Mouse (Mus musculus) neural tube, embryonic 13.5 days (tissue): ENCODE results near the gene Fancc. TPM values are rescaled to one million over a fixed set of nuclear protein-coding genes. Genes with fewer than 3 reads are reported as not detected.
A peak's percentile ranks its signal among the peaks of the same experiment; 100 is the strongest.

ENCODE experiments used
- ATAC-seq: fragments of 200-750 bp; cut with Nextera tagmentation; 2 replicates; pipeline ENCODE4 v1.8.0; 2017; ENCODE audit warnings: low read depth, mild to moderate bottlenecking, moderate TSS enrichment, moderate library complexity
- H3K27ac ChIP-seq: fragments of 300-500 bp; sonication (generic); replicated peaks from 2 replicates; pipeline ENCODE4 v1.5.1; 2015; ENCODE audit warnings: moderate library complexity, mild to moderate bottlenecking, inconsistent platforms
- H3K27me3 ChIP-seq: fragments of 300-500 bp; sonication (generic); 2 replicates; pipeline ENCODE4 v1.6.1; 2015; ENCODE audit warnings: mild to moderate bottlenecking, inconsistent platforms
- H3K36me3 ChIP-seq: fragments of 300-500 bp; sonication (generic); 2 replicates; pipeline ENCODE4 v1.6.1; 2015; ENCODE audit warnings: mild to moderate bottlenecking, inconsistent platforms
- H3K4me1 ChIP-seq: fragments of 300-500 bp; sonication (generic); replicated peaks from 2 replicates; pipeline ENCODE4 v1.6.1; 2015; ENCODE audit warnings: inconsistent platforms
- H3K4me2 ChIP-seq: fragments of 300-500 bp; sonication (generic); 2 replicates; pipeline ENCODE4 v1.6.1; 2015; ENCODE audit warnings: inconsistent platforms, mild to moderate bottlenecking, moderate library complexity
- H3K4me3 ChIP-seq: fragments of 300-500 bp; sonication (generic); 2 replicates; pipeline ENCODE4 v1.5.1; 2015; ENCODE audit warnings: mild to moderate bottlenecking, inconsistent platforms
- H3K9ac ChIP-seq: fragments of 300-500 bp; sonication (generic); 2 replicates; pipeline ENCODE4 v1.6.1; 2015; ENCODE audit warnings: moderate library complexity, mild to moderate bottlenecking, inconsistent platforms
- H3K9me3 ChIP-seq: fragments of 300-500 bp; sonication (generic); 2 replicates; pipeline ENCODE4 v1.6.1; 2016; ENCODE audit warnings: inconsistent platforms
- WGBS: fragments of 180-500 bp; shearing (Covaris S2); methylation state at CpG from one replicate; pipeline ENCODE4 v1.1.7; 2015; 5-methylcytosine and 5-hydroxymethylcytosine counted together
- polyA plus RNA-seq: library from polyadenylated mRNA; unstranded; fragments of >200 nt; fragmentation: Nextera tagmentation; extraction: Ambion mirVana; gene quantifications from 2 replicates; pipeline ENCODE4 v1.2.1, GENCODE M21; 2015

The Fancc gene
- polyA plus RNA-seq, 1 experiment from 2014 or later: 15.3 TPM

GRCm38 (mm10) chr13:63252295-63253010, 244.6 kb downstream of the Fancc start:
- H3K27me3 ChIP-seq: no peaks in the 10 kb centered on the region
- no peak overlapping the region for H3K4me2 ChIP-seq
- no peak overlapping the region for H3K9ac ChIP-seq
- H3K4me3 ChIP-seq: no peak overlapping the region
- ATAC-seq: no peak
- H3K27ac ChIP-seq: 0 out of 2 replicates have a peak overlapping the region, but pooled peaks have one; percentile 23
- WGBS: 88% methylated on average over 2 of the region's 2 CpGs
- H3K4me1 ChIP-seq: peaks cover 36% of the 10 kb centered on the region
- H3K36me3 ChIP-seq: peaks cover 6% of the 10 kb centered on the region
- no peaks in the 10 kb centered on the region for H3K9me3 ChIP-seq

DNA sequence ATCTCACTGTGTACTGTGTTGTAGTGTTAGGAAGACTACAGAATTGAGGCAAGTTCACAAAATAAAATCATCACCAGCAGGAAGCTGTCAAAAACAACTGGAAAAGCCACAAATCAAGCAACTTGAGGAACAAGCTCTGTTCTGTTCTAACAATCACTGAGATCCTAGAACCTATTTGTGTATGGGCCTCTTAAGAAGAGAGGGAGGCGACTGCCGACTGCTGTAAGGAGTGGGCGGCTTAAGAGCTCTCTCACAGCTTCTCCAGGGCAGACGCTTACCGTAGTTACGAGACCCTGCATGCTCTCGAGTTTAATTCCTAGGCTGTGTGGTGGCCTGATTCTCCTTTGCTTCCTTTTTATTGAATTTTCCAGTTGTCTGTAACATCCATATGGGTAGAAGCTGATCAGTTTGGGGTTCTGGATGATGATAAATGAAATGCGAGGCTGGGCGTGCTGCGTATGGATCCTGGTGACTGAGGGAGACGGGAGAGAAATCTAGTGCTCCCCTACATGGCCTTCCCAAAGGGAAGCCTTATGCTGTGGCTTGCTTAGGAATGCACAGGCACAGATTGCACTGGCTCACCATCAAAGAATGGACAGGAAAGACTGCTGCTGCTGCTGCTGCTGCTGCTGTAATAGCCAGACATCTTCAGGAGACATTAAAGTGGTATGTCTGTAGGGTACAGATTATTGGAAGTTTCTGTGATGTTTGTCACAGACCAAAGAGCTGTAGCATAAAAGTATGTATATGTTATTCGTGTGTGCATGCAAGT, 245.8 kb downstream of the Fancc start:
- peak overlapping the region; percentile 67 for H3K27ac ChIP-seq
- peak overlapping the region; percentile 31; the same call in 1 of the 2 replicates for H3K9ac ChIP-seq
- no peaks in the 10 kb centered on the region for H3K27me3 ChIP-seq
- H3K4me3 ChIP-seq: no peak overlapping the region
- no peaks in the 10 kb centered on the region for H3K36me3 ChIP-seq
- H3K4me2 ChIP-seq: peak overlapping the region; percentile 27; the same call in 1 of the 2 replicates
- peaks cover 41% of the 10 kb centered on the region for H3K4me1 ChIP-seq
- ATAC-seq: no peak
- H3K9me3 ChIP-seq: no peaks in the 10 kb centered on the region
- 64% methylated on average over 12 of the region's 12 CpGs for WGBS

GRCm38 (mm10) chr13:63250441-63250980, 246.6 kb downstream of the Fancc start:
- 92% methylated on average over 8 of the region's 8 CpGs for WGBS
- H3K27me3 ChIP-seq: no peaks in the 10 kb centered on the region
- 0 out of 2 replicates have a peak overlapping the region, but pooled peaks have one; percentile 31 for H3K9ac ChIP-seq
- H3K4me3 ChIP-seq: no peak overlapping the region
- peaks cover 41% of the 10 kb centered on the region for H3K4me1 ChIP-seq
- no peak for ATAC-seq
- H3K36me3 ChIP-seq: no peaks in the 10 kb centered on the region
- no peaks in the 10 kb centered on the region for H3K9me3 ChIP-seq
- 0 out of 2 replicates have a peak overlapping the region, but pooled peaks have one; percentile 27 for H3K4me2 ChIP-seq
- peak overlapping the region; percentile 67; the same call in 1 of the 2 replicates for H3K27ac ChIP-seq

DNA sequence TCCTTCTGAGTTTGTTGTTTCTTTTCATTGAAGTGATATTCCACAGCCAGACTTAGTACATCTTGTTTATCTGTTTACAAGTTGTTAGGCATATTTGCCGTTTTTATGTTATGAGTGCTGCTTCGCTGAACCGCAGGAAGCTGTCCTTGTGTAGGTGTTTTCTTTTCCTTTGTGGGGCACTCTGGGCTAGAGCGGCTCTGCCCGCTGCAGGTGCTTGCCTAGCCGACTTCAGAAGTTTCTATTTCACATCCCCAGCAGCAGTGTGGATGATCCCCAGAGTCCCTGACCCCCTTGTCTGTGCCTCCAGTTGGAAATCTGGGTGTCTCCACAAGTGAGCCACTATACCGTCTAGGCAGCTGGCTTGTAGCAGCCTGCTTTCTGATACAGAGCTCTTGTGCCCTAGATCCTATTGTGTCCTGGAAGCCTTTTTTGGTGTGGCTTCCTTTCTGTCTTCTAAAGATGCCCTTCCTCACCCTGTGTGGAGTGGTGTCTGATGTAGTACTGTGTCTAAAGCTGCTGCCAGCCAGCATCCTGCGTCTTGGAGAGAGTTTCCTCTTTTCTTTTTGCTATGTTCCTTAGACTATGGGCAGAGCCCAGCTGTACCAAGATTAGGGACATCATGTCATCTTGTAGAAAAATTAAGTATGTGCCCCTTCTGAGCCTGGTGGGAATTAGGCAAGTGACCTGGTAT, 247.2 kb downstream of the Fancc start:
- no peaks in the 10 kb centered on the region for H3K27me3 ChIP-seq
- ATAC-seq: no peak
- no peak overlapping the region for H3K4me3 ChIP-seq
- H3K27ac ChIP-seq: no peak overlapping the region
- no peaks in the 10 kb centered on the region for H3K36me3 ChIP-seq
- WGBS: 83% methylated on average over 8 of the region's 8 CpGs
- 0 out of 2 replicates have a peak overlapping the region, but pooled peaks have one; percentile 26 for H3K9ac ChIP-seq
- H3K9me3 ChIP-seq: no peaks in the 10 kb centered on the region
- H3K4me1 ChIP-seq: peaks cover 44% of the 10 kb centered on the region
- H3K4me2 ChIP-seq: no peak overlapping the region

DNA sequence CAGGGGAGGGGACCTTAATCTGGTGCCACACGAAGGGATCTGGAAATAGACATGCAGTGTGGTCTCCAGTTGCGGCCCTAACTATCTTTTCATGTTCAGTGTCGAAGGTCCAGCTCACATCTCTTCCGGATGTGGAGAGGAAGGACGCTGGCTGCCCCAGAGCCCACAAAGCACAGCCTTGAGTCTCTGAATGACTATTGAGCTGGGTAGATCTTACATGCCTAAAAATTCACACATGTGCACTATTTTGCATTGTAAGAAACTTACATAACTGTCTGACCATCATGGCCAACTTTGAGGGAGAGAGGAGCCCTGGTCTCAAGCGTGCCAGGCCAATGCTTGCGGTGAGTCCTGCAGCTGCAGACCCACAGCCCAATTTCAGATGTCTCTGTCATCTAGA, 247.9 kb downstream of the Fancc start:
- no peaks in the 10 kb centered on the region for H3K9me3 ChIP-seq
- H3K27me3 ChIP-seq: no peaks in the 10 kb centered on the region
- no peak overlapping the region for H3K9ac ChIP-seq
- H3K4me3 ChIP-seq: no peak overlapping the region
- H3K27ac ChIP-seq: no peak overlapping the region
- H3K4me2 ChIP-seq: no peak overlapping the region
- 88% methylated on average over 7 of the region's 7 CpGs for WGBS
- no peaks in the 10 kb centered on the region for H3K36me3 ChIP-seq
- ATAC-seq: no peak
- H3K4me1 ChIP-seq: peaks cover 51% of the 10 kb centered on the region

GRCm38 (mm10) chr13:63248318-63248717, 248.8 kb downstream of the Fancc start:
- H3K36me3 ChIP-seq: no peaks in the 10 kb centered on the region
- no peak for ATAC-seq
- WGBS: 91% methylated on average over 10 of the region's 10 CpGs

DNA sequence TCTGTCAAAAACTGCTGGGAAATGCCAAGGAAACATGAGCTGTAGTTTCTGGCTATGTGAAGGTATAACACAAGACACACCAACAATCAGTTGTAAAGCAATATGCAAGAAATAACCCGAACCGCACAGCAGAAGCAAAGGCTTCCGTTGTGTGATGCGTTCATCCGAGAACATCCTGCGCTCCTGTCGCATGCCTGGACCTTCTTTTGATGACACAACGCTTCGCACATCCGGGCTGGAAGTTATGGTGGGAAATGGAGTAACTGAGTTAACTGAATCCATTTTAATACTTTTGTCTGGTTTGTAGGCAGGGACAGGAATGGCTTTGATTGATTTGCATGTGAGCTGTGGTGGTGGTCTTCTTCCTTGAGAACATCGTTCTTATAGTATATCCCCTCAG, 249.4 kb downstream of the Fancc start:
- Histone ChIP-seq H3K4me3 (no peak overlapping the region), H3K9me3 (no peaks in the 10 kb centered on the region), H3K4me2 (no peak overlapping the region), H3K9ac (no peak overlapping the region), H3K4me1 (peaks cover 58% of the 10 kb centered on the region), H3K36me3 (no peaks in the 10 kb centered on the region), H3K27ac (no peak overlapping the region), H3K27me3 (no peaks in the 10 kb centered on the region)
- no peak for ATAC-seq
- WGBS: 92% methylated on average over 11 of the region's 11 CpGs

More at GRCm38 (mm10) chr13:63248318-63248717, 248.8 kb downstream of the Fancc start:
- Histone ChIP-seq H3K4me2 (no peak overlapping the region), H3K4me1 (peaks cover 52% of the 10 kb centered on the region), H3K4me3 (no peak overlapping the region), H3K9ac (no peak overlapping the region), H3K9me3 (no peaks in the 10 kb centered on the region), H3K27ac (no peak overlapping the region), H3K27me3 (no peaks in the 10 kb centered on the region)

GRCm38 (mm10) chr13:63247041-63247440, 250.0 kb downstream of the Fancc start:
- H3K9me3 ChIP-seq: no peaks in the 10 kb centered on the region
- H3K9ac ChIP-seq: no peak overlapping the region
- H3K27me3 ChIP-seq: no peaks in the 10 kb centered on the region
- no peak overlapping the region; the same call in 1 of the 2 replicates for H3K4me2 ChIP-seq
- 52% methylated on average over 7 of the region's 7 CpGs for WGBS
- no peak overlapping the region for H3K4me3 ChIP-seq
- no peaks in the 10 kb centered on the region for H3K36me3 ChIP-seq
- H3K27ac ChIP-seq: no peak overlapping the region
- peaks cover 59% of the 10 kb centered on the region for H3K4me1 ChIP-seq
- no peak for ATAC-seq

DNA sequence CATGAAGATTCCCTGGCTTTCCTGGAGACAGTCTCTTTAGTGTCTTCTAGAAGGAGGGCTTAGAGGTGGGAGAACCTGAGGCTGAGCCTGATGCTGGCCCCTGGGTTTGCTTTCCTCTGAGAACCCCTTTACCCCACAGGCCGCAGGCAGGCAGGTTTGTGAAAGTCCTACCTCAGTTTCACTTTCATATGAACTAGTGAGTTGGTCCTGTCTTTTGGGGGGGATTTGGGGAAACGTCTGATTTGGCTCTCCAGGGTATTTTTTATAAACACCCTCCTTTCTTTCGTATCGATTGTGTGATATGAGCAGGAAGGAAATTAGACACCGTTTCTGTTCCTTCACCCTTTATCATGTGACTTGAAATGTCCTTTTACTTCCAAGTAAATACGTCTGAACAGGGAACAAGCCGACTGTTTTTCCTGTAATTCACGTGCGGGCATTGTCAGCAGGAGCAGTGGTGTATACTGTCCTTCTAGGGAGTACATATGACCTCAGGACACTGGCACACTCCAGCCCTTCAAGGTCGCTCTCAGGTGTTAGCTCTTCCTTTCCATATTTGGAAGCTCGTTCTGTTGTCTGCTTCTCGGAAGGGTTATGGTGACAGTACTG, 250.6 kb downstream of the Fancc start:
- Histone ChIP-seq H3K4me3 (no peak overlapping the region), H3K9me3 (no peaks in the 10 kb centered on the region), H3K4me1 (peaks cover 58% of the 10 kb centered on the region), H3K36me3 (no peaks in the 10 kb centered on the region), H3K4me2 (peak overlapping the region; percentile 22; the same call in 1 of the 2 replicates), H3K27me3 (no peaks in the 10 kb centered on the region), H3K9ac (no peak overlapping the region; the same call in 1 of the 2 replicates), H3K27ac (no peak overlapping the region)
- ATAC-seq: no peak
- 78% methylated on average over 12 of the region's 12 CpGs for WGBS

GRCm38 (mm10) chr13:63245812-63246211, 251.3 kb downstream of the Fancc start:
- WGBS: 41% methylated on average over 4 of the region's 4 CpGs
- H3K9ac ChIP-seq: no peak overlapping the region

GRCm38 (mm10) chr13:63245218-63245617, 251.9 kb downstream of the Fancc start:
- WGBS: 13% methylated on average over 9 of the region's 9 CpGs

More at GRCm38 (mm10) chr13:63245812-63246211, 251.3 kb downstream of the Fancc start:
- Histone ChIP-seq H3K4me3 (no peak overlapping the region), H3K9me3 (no peaks in the 10 kb centered on the region), H3K4me1 (peaks cover 55% of the 10 kb centered on the region), H3K27ac (no peak overlapping the region), H3K27me3 (no peaks in the 10 kb centered on the region), H3K4me2 (no peak overlapping the region), H3K36me3 (no peaks in the 10 kb centered on the region)
- ATAC-seq: no peak

More at GRCm38 (mm10) chr13:63245218-63245617, 251.9 kb downstream of the Fancc start:
- ATAC-seq: 0 out of 2 replicates have a peak, but pooled peaks have one; percentile 40
- H3K4me2 ChIP-seq: peak overlapping the region; percentile 41
- H3K9ac ChIP-seq: 0 out of 2 replicates have a peak overlapping the region, but pooled peaks have one; percentile 4
- no peak overlapping the region for H3K4me3 ChIP-seq
- H3K27me3 ChIP-seq: no peaks in the 10 kb centered on the region
- H3K27ac ChIP-seq: peak overlapping the region; percentile 14; the same call in 1 of the 2 replicates
- H3K36me3 ChIP-seq: no peaks in the 10 kb centered on the region
- H3K4me1 ChIP-seq: peaks cover 57% of the 10 kb centered on the region
- no peaks in the 10 kb centered on the region for H3K9me3 ChIP-seq
